Mouse (Mus musculus) embryonic facial prominence, embryonic 12.5 days (tissue): ENCODE results near the gene Asb5. TPM values are rescaled to one million over a fixed set of nuclear protein-coding genes. Genes with fewer than 3 reads are reported as not detected.
"Not testable (repeated sequence)": the region's sequence is repeated elsewhere in the genome, so short reads cannot be mapped to it uniquely, and the experiment has no call there.

Experiments used
- ATAC-seq: fragments of 200-750 bp; cut with Nextera tagmentation; 2 replicates; pipeline ENCODE4 v1.8.0; 2017; ENCODE audit not compliant: insufficient number of reproducible peaks, insufficient read depth, low FRiP score, low TSS enrichment
- H3K27ac ChIP-seq: fragments of 300-500 bp; sonication (generic); 2 replicates; pipeline ENCODE4 v1.5.1; 2016; ENCODE audit warnings: mild to moderate bottlenecking
- H3K27me3 ChIP-seq: fragments of 300-500 bp; sonication (generic); 2 replicates; pipeline ENCODE4 v1.6.1; 2016; ENCODE audit warnings: mild to moderate bottlenecking, moderate library complexity
- H3K36me3 ChIP-seq: fragments of 300-500 bp; sonication (generic); 2 replicates; pipeline ENCODE4 v1.6.1; 2016; ENCODE audit warnings: mild to moderate bottlenecking
- H3K4me1 ChIP-seq: fragments of 300-500 bp; sonication (generic); 2 replicates; pipeline ENCODE4 v1.6.1; 2016
- H3K4me2 ChIP-seq: fragments of 300-500 bp; sonication (generic); replicated peaks from 2 replicates; pipeline ENCODE4 v1.6.1; 2016; ENCODE audit warnings: mild to moderate bottlenecking, moderate library complexity
- H3K4me3 ChIP-seq: fragments of 300-500 bp; sonication (generic); 2 replicates; pipeline ENCODE4 v1.5.1; 2016; ENCODE audit warnings: mild to moderate bottlenecking
- H3K9ac ChIP-seq: fragments of 300-500 bp; sonication (generic); 2 replicates; pipeline ENCODE4 v1.6.1; 2016; ENCODE audit warnings: mild to moderate bottlenecking, moderate library complexity
- H3K9me3 ChIP-seq: fragments of 300-500 bp; sonication (generic); 2 replicates; pipeline ENCODE4 v1.6.1; 2016; ENCODE audit warnings: mild to moderate bottlenecking, moderate library complexity
- WGBS: fragments of 180-500 bp; shearing (Covaris S2); methylation state at CpG from one replicate; pipeline ENCODE4 v1.1.7; 2016; 5-methylcytosine and 5-hydroxymethylcytosine counted together
- polyA plus RNA-seq: library from polyadenylated mRNA; unstranded; fragments of >200 nt; fragmentation: Nextera tagmentation; extraction: Ambion mirVana; gene quantifications from 2 replicates; pipeline ENCODE4 v1.2.1, GENCODE M21; 2016

Asb5 gene
- polyA plus RNA-seq, 1 experiment from 2014 or later, result 7.5 TPM

DNA sequence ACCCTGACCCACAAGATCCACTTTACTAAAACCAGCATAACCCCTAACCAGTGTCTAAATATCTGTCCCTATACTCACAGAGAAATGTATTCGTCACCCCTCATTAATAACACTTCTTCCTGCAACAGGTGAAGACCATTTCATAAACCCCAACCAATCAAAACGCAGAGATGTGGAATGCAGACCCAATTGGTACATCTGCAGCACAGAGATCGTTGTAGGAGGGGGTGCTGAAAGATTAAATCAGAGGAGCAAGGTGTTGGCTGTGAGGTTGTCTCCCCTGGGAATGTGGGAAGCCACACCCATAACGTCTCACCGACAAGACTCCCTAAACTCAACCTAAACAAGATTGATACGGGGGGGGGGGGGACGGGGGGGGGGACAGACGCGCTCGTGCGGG lies 20.6 kb upstream of the Asb5 start:
- peak overlapping the region; percentile 72 for H3K4me2 ChIP-seq
- H3K36me3 ChIP-seq, result no peaks in the 10 kb centered on the region
- peak overlapping the region; percentile 30; the same call in 1 of the 2 replicates for H3K9ac ChIP-seq
- H3K4me1 ChIP-seq, result no peaks in the 10 kb centered on the region
- ATAC-seq, result no peak
- no peaks in the 10 kb centered on the region for H3K27me3 ChIP-seq
- H3K27ac ChIP-seq, result no peak overlapping the region
- H3K4me3 ChIP-seq, result peak overlapping the region; percentile 36
- H3K9me3 ChIP-seq, result no peaks in the 10 kb centered on the region
- WGBS, result 8% methylated on average over 9 of the region's 11 CpGs

GRCm38 (mm10) chr8:54509221-54509721 lies 20.1 kb upstream of the Asb5 start:
- 7% methylated on average over 10 of the region's 10 CpGs for WGBS
- Histone ChIP-seq H3K9ac (peak overlapping the region; percentile 30; the same call in 1 of the 2 replicates), H3K4me2 (peak overlapping the region; percentile 72), H3K4me1 (no peaks in the 10 kb centered on the region), H3K27ac (no peak overlapping the region), H3K36me3 (no peaks in the 10 kb centered on the region), H3K9me3 (no peaks in the 10 kb centered on the region), H3K4me3 (peak overlapping the region; percentile 36), H3K27me3 (no peaks in the 10 kb centered on the region)
- peak; percentile 75; the same call in 1 of the 2 replicates for ATAC-seq

DNA sequence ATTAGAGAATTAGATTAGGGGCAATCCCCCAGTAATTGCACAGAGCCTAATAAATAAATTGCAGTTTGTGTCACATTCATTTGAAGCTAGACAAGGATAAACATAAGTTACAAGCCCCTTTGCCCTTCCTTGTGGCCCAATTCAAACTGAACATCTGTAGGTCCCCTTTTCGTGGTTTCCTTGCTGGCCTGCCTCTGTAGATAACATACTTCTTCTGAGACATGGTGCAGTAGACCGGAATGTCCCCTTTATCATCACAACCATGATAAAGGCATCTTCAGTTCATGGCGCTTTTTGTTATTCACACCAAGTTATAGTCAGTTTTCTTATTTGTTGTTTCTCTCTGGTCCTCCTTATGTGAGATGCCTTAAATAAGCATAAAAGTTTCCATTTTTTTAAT lies 17.6 kb upstream of the Asb5 start:
- no peaks in the 10 kb centered on the region for H3K36me3 ChIP-seq
- H3K27ac ChIP-seq, result no peak overlapping the region
- 85% methylated on average over 3 of the region's 3 CpGs for WGBS
- no peak overlapping the region for H3K4me2 ChIP-seq
- H3K9ac ChIP-seq, result no peak overlapping the region
- no peaks in the 10 kb centered on the region for H3K4me1 ChIP-seq
- no peaks in the 10 kb centered on the region for H3K9me3 ChIP-seq
- ATAC-seq, result no peak
- no peaks in the 10 kb centered on the region for H3K27me3 ChIP-seq
- no peak overlapping the region for H3K4me3 ChIP-seq

GRCm38 (mm10) chr8:54512200-54512599 lies 17.2 kb upstream of the Asb5 start:
- not testable (repeated sequence) for H3K4me1 ChIP-seq, H3K27me3 ChIP-seq, ATAC-seq, H3K4me2 ChIP-seq, H3K27ac ChIP-seq, H3K9me3 ChIP-seq, H3K36me3 ChIP-seq, H3K9ac ChIP-seq, H3K4me3 ChIP-seq
- WGBS, result 83% methylated on average over 5 of the region's 5 CpGs

DNA sequence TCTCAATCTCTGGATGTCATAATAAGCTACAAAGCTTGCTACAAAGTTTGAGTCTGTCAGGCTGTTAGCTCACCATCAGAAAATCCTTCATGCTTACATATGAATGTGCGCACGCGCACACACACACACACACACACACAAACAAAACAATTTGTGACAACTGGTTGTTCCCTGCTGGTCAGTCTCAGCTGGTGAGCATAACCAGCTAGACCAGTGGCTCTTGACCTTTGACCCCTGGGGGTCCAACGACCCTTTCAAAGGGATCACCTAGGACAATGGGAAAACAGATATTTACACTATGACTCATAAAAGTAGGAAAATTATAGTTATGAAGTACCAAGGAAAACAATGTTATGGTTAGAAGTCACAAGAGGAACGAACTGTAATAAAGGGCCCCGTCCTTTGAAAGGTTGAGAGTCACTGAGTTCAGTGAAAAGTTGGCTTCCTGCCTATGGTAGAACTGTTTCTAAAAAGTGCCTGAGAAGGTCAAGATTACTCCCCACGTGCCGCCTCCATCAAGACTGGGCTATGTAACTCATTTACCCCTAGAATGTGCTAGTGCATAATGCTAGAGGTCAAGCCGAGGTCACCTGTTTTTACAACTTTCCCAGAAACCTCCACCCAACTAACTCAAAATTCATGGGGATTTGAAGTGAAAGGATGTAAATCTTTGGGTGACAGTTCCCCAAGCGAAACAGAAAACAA lies 10.5 kb upstream of the Asb5 start:
- Histone ChIP-seq H3K27ac (no peak overlapping the region), H3K4me3 (no peak overlapping the region), H3K9ac (no peak overlapping the region), H3K4me2 (no peak overlapping the region), H3K36me3 (peaks cover 11% of the 10 kb centered on the region), H3K4me1 (no peaks in the 10 kb centered on the region), H3K27me3 (no peaks in the 10 kb centered on the region), H3K9me3 (no peaks in the 10 kb centered on the region)
- WGBS, result 78% methylated on average over 10 of the region's 10 CpGs
- ATAC-seq, result no peak

DNA sequence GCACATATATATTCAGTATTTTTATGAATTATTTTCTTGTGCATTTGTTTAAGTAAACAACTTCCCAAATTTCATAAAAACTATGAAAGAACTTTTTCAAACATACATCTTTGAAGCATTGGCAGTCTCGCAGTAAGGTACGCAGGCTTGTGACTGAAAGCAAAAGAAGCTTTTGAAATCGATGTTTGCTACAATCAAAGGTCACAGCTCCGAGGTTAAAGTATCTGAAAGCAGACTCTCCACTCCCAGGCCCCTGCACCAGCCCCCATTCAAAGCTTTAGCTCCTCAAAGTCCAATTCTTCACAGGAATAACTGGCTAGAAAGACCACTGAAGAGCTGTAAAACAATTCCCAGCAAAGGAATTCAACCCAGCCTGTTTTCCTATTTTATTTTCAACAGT lies 8.9 kb upstream of the Asb5 start:
- no peak overlapping the region for H3K4me2 ChIP-seq
- H3K9ac ChIP-seq, result no peak overlapping the region
- no peaks in the 10 kb centered on the region for H3K4me1 ChIP-seq
- no peak overlapping the region for H3K27ac ChIP-seq
- no peaks in the 10 kb centered on the region for H3K9me3 ChIP-seq
- no peak overlapping the region for H3K4me3 ChIP-seq
- ATAC-seq, result no peak
- H3K36me3 ChIP-seq, result peaks cover 14% of the 10 kb centered on the region
- no peaks in the 10 kb centered on the region for H3K27me3 ChIP-seq
- 86% methylated on average over 4 of the region's 4 CpGs for WGBS

GRCm38 (mm10) chr8:54525606-54526005 lies 3.8 kb upstream of the Asb5 start:
- H3K36me3 ChIP-seq, result peaks cover 16% of the 10 kb centered on the region
- peaks cover 9% of the 10 kb centered on the region; the same call in 1 of the 2 replicates for H3K4me1 ChIP-seq
- no peaks in the 10 kb centered on the region for H3K9me3 ChIP-seq
- 90% methylated on average over 2 of the region's 2 CpGs for WGBS
- no peaks in the 10 kb centered on the region for H3K27me3 ChIP-seq
- no peak for ATAC-seq
- no peak overlapping the region for H3K4me3 ChIP-seq
- H3K27ac ChIP-seq, result no peak overlapping the region
- H3K4me2 ChIP-seq, result no peak overlapping the region
- H3K9ac ChIP-seq, result no peak overlapping the region

GRCm38 (mm10) chr8:54526700-54527099 lies 2.7 kb upstream of the Asb5 start:
- H3K4me1 ChIP-seq, result peaks cover 9% of the 10 kb centered on the region; the same call in 1 of the 2 replicates
- no peaks in the 10 kb centered on the region for H3K9me3 ChIP-seq
- H3K36me3 ChIP-seq, result 0 out of 2 replicates have a peak, but pooled peaks cover 7% of the 10 kb centered on the region
- no peaks in the 10 kb centered on the region for H3K27me3 ChIP-seq
- no peak overlapping the region for H3K4me3 ChIP-seq
- no peak for ATAC-seq
- H3K4me2 ChIP-seq, result no peak overlapping the region
- H3K9ac ChIP-seq, result no peak overlapping the region
- 94% methylated on average over 6 of the region's 6 CpGs for WGBS
- no peak overlapping the region for H3K27ac ChIP-seq

DNA sequence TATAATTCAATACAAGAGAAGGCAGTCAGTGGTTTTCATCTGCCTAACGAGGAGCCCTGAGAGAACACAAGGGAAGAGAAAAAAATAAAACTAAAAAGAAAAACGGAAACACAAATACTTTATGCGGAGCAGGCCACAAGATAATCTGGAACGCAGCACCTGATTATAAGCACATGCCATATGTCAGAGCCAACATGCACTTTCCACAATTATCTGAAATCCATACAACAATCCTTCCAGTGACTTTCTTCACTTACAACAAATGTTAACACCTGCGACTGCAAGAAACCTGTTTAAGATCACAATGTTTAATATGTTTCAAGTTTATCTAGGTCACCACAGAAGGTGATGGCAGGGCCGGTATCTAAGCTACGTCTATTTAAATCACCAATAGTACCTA lies 809 bp upstream of the Asb5 start:
- H3K36me3 ChIP-seq, result 0 out of 2 replicates have a peak, but pooled peaks cover 7% of the 10 kb centered on the region
- H3K4me1 ChIP-seq, result peaks cover 9% of the 10 kb centered on the region; the same call in 1 of the 2 replicates
- ATAC-seq, result no peak
- H3K4me3 ChIP-seq, result peak overlapping the region; percentile 88
- H3K4me2 ChIP-seq, result peak overlapping the region; percentile 51
- 46% methylated on average over 7 of the region's 7 CpGs for WGBS
- H3K9me3 ChIP-seq, result no peaks in the 10 kb centered on the region
- no peaks in the 10 kb centered on the region for H3K27me3 ChIP-seq
- peak overlapping the region; percentile 91 for H3K9ac ChIP-seq
- no peak overlapping the region for H3K27ac ChIP-seq

- no peaks in the 10 kb centered on the region for H3K4me1 ChIP-seq
- WGBS, result 88% methylated on average over 5 of the region's 5 CpGs
- no peak for ATAC-seq
Measured at GRCm38 (mm10) chr8:54535172-54535571, 5.8 kb downstream of the Asb5 start.

GRCm38 (mm10) chr8:54537285-54537684 lies 7.9 kb downstream of the Asb5 start:
- no peak overlapping the region for H3K27ac ChIP-seq
- H3K27me3 ChIP-seq, result no peaks in the 10 kb centered on the region
- no peak overlapping the region for H3K4me2 ChIP-seq
- no peaks in the 10 kb centered on the region for H3K4me1 ChIP-seq
- no peaks in the 10 kb centered on the region for H3K9me3 ChIP-seq
- no peak for ATAC-seq
- 91% methylated on average over 3 of the region's 3 CpGs for WGBS
- H3K36me3 ChIP-seq, result no peaks in the 10 kb centered on the region
- no peak overlapping the region for H3K4me3 ChIP-seq
- no peak overlapping the region for H3K9ac ChIP-seq

More at GRCm38 (mm10) chr8:54535172-54535571, 5.8 kb downstream of the Asb5 start:
- Histone ChIP-seq H3K9me3 (no peaks in the 10 kb centered on the region), H3K27me3 (no peaks in the 10 kb centered on the region), H3K4me3 (no peak overlapping the region), H3K4me2 (no peak overlapping the region), H3K36me3 (no peaks in the 10 kb centered on the region), H3K27ac (no peak overlapping the region), H3K9ac (no peak overlapping the region)

GRCm38 (mm10) chr8:54541331-54541730 lies 12.0 kb downstream of the Asb5 start:
- Histone ChIP-seq H3K4me3 (no peak overlapping the region), H3K4me1 (no peaks in the 10 kb centered on the region), H3K27me3 (no peaks in the 10 kb centered on the region), H3K9ac (no peak overlapping the region), H3K9me3 (no peaks in the 10 kb centered on the region), H3K4me2 (no peak overlapping the region), H3K27ac (no peak overlapping the region), H3K36me3 (no peaks in the 10 kb centered on the region)
- WGBS, result 76% methylated on average over 1 of the region's 1 CpGs
- ATAC-seq, result no peak
